Mouse (Mus musculus): ENCODE measurements at regions not wholly inside any gene's neighbourhood (a gene's known extent, or its start where the extent isn't known, plus 50 kb on each side); places are given as distances from the start of the nearest gene placed in this dataset.
"Not testable (repeated sequence)": the region's sequence is repeated elsewhere in the genome, so short reads cannot be mapped to it uniquely, and the experiment has no call there.

DNA sequence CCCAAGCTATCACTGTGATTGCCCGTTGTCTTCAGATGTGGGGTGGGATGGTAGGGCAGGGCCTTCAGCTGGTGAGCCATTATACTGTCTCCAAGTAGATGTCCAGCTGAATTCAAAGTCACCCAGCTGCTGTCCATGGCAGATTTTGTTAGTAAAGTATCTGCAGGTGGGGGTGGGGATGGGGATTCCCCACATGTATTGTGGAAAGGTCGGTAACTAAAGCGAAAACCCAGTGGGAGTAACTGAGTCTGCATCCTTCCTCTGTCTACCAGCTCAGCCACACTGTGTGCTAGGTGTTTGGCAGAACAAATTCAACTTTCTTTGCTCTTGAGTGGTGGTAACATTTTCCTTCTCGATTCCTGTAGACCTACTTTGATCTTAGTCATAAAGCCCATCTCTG, 163.2 kb upstream of the 1700056E22Rik start:
- Histone ChIP-seq H3K27me3 (replicated peaks; ENCODE audit: control insufficient read depth, insufficient read depth, low read length) (no peaks in the 10 kb centered on the region), H3K36me3 (ENCODE audit: control insufficient read depth, insufficient read depth, low read length) (no peaks in the 10 kb centered on the region), H3K4me2 (ENCODE audit: low read length) (no peak overlapping the region), H3K9me3 (ENCODE audit: control insufficient read depth, low read length) (no peaks in the 10 kb centered on the region), H3K4me1 (ENCODE audit: control insufficient read depth, insufficient read depth, low read depth, low read length) (no peaks in the 10 kb centered on the region), H3K4me3 (ENCODE audit: low read length) (no peak overlapping the region), H3K9ac (ENCODE audit: low read depth, low read length) (no peak overlapping the region), H3K27ac (ENCODE audit: low read depth, low read length) (no peak overlapping the region)
- WGBS, result 91% methylated on average over 4 of the region's 4 CpGs
- no peak for ATAC-seq

DNA sequence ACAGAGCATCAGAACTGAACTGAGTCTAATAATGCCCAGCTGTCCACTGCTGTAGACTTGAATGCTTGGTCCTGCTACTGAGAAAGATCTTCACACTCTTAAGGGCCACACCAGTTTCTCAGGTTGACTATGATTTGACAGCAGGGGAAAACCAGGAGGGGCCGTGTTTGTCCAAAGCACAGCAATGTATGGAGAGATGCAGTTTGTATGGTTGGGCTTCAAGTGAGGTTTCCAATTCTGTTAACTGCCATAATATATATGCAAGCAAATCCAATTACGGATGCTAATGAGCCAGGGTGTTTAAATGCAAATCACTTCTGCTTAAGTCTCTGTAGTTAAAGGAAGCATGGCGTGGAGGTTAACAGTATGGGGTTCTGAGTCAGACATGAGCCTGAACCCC, 157.2 kb upstream of the 1700056E22Rik start:
- Histone ChIP-seq H3K36me3 (ENCODE audit: control insufficient read depth, insufficient read depth, low read length) (no peaks in the 10 kb centered on the region), H3K27ac (ENCODE audit: low read depth, low read length) (no peak overlapping the region), H3K9me3 (ENCODE audit: control insufficient read depth, low read length) (no peaks in the 10 kb centered on the region), H3K9ac (ENCODE audit: low read depth, low read length) (no peak overlapping the region), H3K4me2 (ENCODE audit: low read length) (no peak overlapping the region), H3K4me1 (ENCODE audit: control insufficient read depth, insufficient read depth, low read depth, low read length) (no peaks in the 10 kb centered on the region), H3K27me3 (replicated peaks; ENCODE audit: control insufficient read depth, insufficient read depth, low read length) (no peaks in the 10 kb centered on the region), H3K4me3 (ENCODE audit: low read length) (no peak overlapping the region)
- 47% methylated on average over 3 of the region's 3 CpGs for WGBS
- no peak for ATAC-seq

- H3K9ac ChIP-seq (ENCODE audit: low read depth, low read length), result no peak overlapping the region
- no peak overlapping the region for H3K4me3 ChIP-seq (ENCODE audit: low read length)
- H3K36me3 ChIP-seq (ENCODE audit: control insufficient read depth, insufficient read depth, low read length), result no peaks in the 10 kb centered on the region
- no peaks in the 10 kb centered on the region for H3K9me3 ChIP-seq (ENCODE audit: control insufficient read depth, low read length)
- no peaks in the 10 kb centered on the region for H3K27me3 ChIP-seq (replicated peaks; ENCODE audit: control insufficient read depth, insufficient read depth, low read length)
- no peak overlapping the region for H3K4me2 ChIP-seq (ENCODE audit: low read length)
- no peak for ATAC-seq
- no peak overlapping the region for H3K27ac ChIP-seq (ENCODE audit: low read depth, low read length)
- no peaks in the 10 kb centered on the region for H3K4me1 ChIP-seq (ENCODE audit: control insufficient read depth, insufficient read depth, low read depth, low read length)
Observed at GRCm38 (mm10) chr1:184187582-184187981, 153.5 kb upstream of the 1700056E22Rik start.

- H3K27me3 ChIP-seq (replicated peaks; ENCODE audit: control insufficient read depth, insufficient read depth, low read length), result no peaks in the 10 kb centered on the region
- no peak for ATAC-seq
- H3K4me2 ChIP-seq (ENCODE audit: low read length), result no peak overlapping the region
- H3K9ac ChIP-seq (ENCODE audit: low read depth, low read length), result no peak overlapping the region
- H3K9me3 ChIP-seq (ENCODE audit: control insufficient read depth, low read length), result no peaks in the 10 kb centered on the region
- no peaks in the 10 kb centered on the region for H3K36me3 ChIP-seq (ENCODE audit: control insufficient read depth, insufficient read depth, low read length)
- H3K4me3 ChIP-seq (ENCODE audit: low read length), result no peak overlapping the region
- no peaks in the 10 kb centered on the region for H3K4me1 ChIP-seq (ENCODE audit: control insufficient read depth, insufficient read depth, low read depth, low read length)
- H3K27ac ChIP-seq (ENCODE audit: low read depth, low read length), result no peak overlapping the region
- WGBS, result 94% methylated on average over 4 of the region's 4 CpGs
Observed at GRCm38 (mm10) chr1:184182163-184182562, 148.1 kb upstream of the 1700056E22Rik start.

GRCm38 (mm10) chr1:184174416-184174815, 140.3 kb upstream of the 1700056E22Rik start:
- H3K27me3 ChIP-seq (replicated peaks; ENCODE audit: control insufficient read depth, insufficient read depth, low read length); ATAC-seq; H3K36me3 ChIP-seq (ENCODE audit: control insufficient read depth, insufficient read depth, low read length); H3K9ac ChIP-seq (ENCODE audit: low read depth, low read length); H3K4me3 ChIP-seq (ENCODE audit: low read length); H3K4me1 ChIP-seq (ENCODE audit: control insufficient read depth, insufficient read depth, low read depth, low read length); H3K27ac ChIP-seq (ENCODE audit: low read depth, low read length); H3K9me3 ChIP-seq (ENCODE audit: control insufficient read depth, low read length); H3K4me2 ChIP-seq (ENCODE audit: low read length): not testable (repeated sequence)
- 83% methylated on average over 1 of the region's 1 CpGs for WGBS

- no peak overlapping the region for H3K27ac ChIP-seq (ENCODE audit: low read depth, low read length)
- H3K36me3 ChIP-seq (ENCODE audit: control insufficient read depth, insufficient read depth, low read length), result no peaks in the 10 kb centered on the region
- H3K4me2 ChIP-seq (ENCODE audit: low read length), result no peak overlapping the region
- H3K4me3 ChIP-seq (ENCODE audit: low read length), result no peak overlapping the region
- no peaks in the 10 kb centered on the region for H3K27me3 ChIP-seq (replicated peaks; ENCODE audit: control insufficient read depth, insufficient read depth, low read length)
- no peaks in the 10 kb centered on the region for H3K4me1 ChIP-seq (ENCODE audit: control insufficient read depth, insufficient read depth, low read depth, low read length)
- ATAC-seq, result no peak
- no peaks in the 10 kb centered on the region for H3K9me3 ChIP-seq (ENCODE audit: control insufficient read depth, low read length)
- 72% methylated on average over 6 of the region's 6 CpGs for WGBS
- no peak overlapping the region for H3K9ac ChIP-seq (ENCODE audit: low read depth, low read length)
Observed at GRCm38 (mm10) chr1:184173739-184174138, 139.6 kb upstream of the 1700056E22Rik start.

DNA sequence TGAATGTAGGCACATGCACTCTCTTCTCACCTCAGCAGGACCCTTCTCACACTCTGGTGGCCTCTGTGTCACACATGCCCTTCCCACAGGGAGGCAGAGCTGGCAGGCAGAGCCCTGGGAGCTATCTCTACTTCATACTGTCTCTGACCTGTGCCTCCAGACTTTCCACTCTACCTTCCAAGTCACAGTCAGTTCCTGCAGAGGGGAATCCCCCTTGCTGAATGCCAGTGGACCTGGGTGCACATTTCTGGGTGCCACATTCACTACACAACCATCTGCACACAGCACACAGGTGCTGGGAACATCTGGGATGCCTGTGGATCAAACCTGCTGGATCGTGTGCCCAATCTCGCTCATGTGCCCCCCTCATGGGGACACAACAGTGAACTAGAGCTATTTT, 138.9 kb upstream of the 1700056E22Rik start:
- no peak overlapping the region for H3K4me3 ChIP-seq (ENCODE audit: low read length)
- H3K27ac ChIP-seq (ENCODE audit: low read depth, low read length), result no peak overlapping the region
- H3K4me2 ChIP-seq (ENCODE audit: low read length), result no peak overlapping the region
- H3K4me1 ChIP-seq (ENCODE audit: control insufficient read depth, insufficient read depth, low read depth, low read length), result no peaks in the 10 kb centered on the region
- no peaks in the 10 kb centered on the region for H3K36me3 ChIP-seq (ENCODE audit: control insufficient read depth, insufficient read depth, low read length)
- H3K27me3 ChIP-seq (replicated peaks; ENCODE audit: control insufficient read depth, insufficient read depth, low read length), result no peaks in the 10 kb centered on the region
- no peaks in the 10 kb centered on the region for H3K9me3 ChIP-seq (ENCODE audit: control insufficient read depth, low read length)
- ATAC-seq, result no peak
- H3K9ac ChIP-seq (ENCODE audit: low read depth, low read length), result no peak overlapping the region
- WGBS, result 84% methylated on average over 2 of the region's 2 CpGs

GRCm38 (mm10) chr1:184171601-184172000, 137.5 kb upstream of the 1700056E22Rik start:
- H3K4me2 ChIP-seq (ENCODE audit: low read length), result no peak overlapping the region
- H3K9me3 ChIP-seq (ENCODE audit: control insufficient read depth, low read length), result no peaks in the 10 kb centered on the region
- H3K36me3 ChIP-seq (ENCODE audit: control insufficient read depth, insufficient read depth, low read length), result no peaks in the 10 kb centered on the region
- H3K4me3 ChIP-seq (ENCODE audit: low read length), result no peak overlapping the region
- no peaks in the 10 kb centered on the region for H3K27me3 ChIP-seq (replicated peaks; ENCODE audit: control insufficient read depth, insufficient read depth, low read length)
- no peak overlapping the region for H3K9ac ChIP-seq (ENCODE audit: low read depth, low read length)
- ATAC-seq, result no peak
- 55% methylated on average over 7 of the region's 7 CpGs for WGBS
- no peaks in the 10 kb centered on the region for H3K4me1 ChIP-seq (ENCODE audit: control insufficient read depth, insufficient read depth, low read depth, low read length)
- H3K27ac ChIP-seq (ENCODE audit: low read depth, low read length), result no peak overlapping the region

GRCm38 (mm10) chr1:184170926-184171325, 136.8 kb upstream of the 1700056E22Rik start:
- ATAC-seq, result no peak
- H3K9me3 ChIP-seq (ENCODE audit: control insufficient read depth, low read length), result no peaks in the 10 kb centered on the region
- no peak overlapping the region for H3K9ac ChIP-seq (ENCODE audit: low read depth, low read length)
- no peaks in the 10 kb centered on the region for H3K27me3 ChIP-seq (replicated peaks; ENCODE audit: control insufficient read depth, insufficient read depth, low read length)
- no peaks in the 10 kb centered on the region for H3K4me1 ChIP-seq (ENCODE audit: control insufficient read depth, insufficient read depth, low read depth, low read length)
- H3K4me3 ChIP-seq (ENCODE audit: low read length), result no peak overlapping the region
- H3K4me2 ChIP-seq (ENCODE audit: low read length), result no peak overlapping the region
- no peak overlapping the region for H3K27ac ChIP-seq (ENCODE audit: low read depth, low read length)
- H3K36me3 ChIP-seq (ENCODE audit: control insufficient read depth, insufficient read depth, low read length), result no peaks in the 10 kb centered on the region
- 89% methylated on average over 3 of the region's 3 CpGs for WGBS

GRCm38 (mm10) chr1:184169967-184170366, 135.9 kb upstream of the 1700056E22Rik start:
- Histone ChIP-seq H3K4me1 (ENCODE audit: control insufficient read depth, insufficient read depth, low read depth, low read length) (no peaks in the 10 kb centered on the region), H3K9me3 (ENCODE audit: control insufficient read depth, low read length) (no peaks in the 10 kb centered on the region), H3K27me3 (replicated peaks; ENCODE audit: control insufficient read depth, insufficient read depth, low read length) (no peaks in the 10 kb centered on the region), H3K27ac (ENCODE audit: low read depth, low read length) (no peak overlapping the region), H3K4me2 (ENCODE audit: low read length) (no peak overlapping the region), H3K4me3 (ENCODE audit: low read length) (no peak overlapping the region), H3K9ac (ENCODE audit: low read depth, low read length) (no peak overlapping the region), H3K36me3 (ENCODE audit: control insufficient read depth, insufficient read depth, low read length) (no peaks in the 10 kb centered on the region)
- ATAC-seq, result no peak
- 74% methylated on average over 1 of the region's 1 CpGs for WGBS

All from hindbrain, embryonic 16.5 days (tissue).